Mouse (Mus musculus): ENCODE data around the gene Itprid2. TPM values are rescaled to one million over a fixed set of nuclear protein-coding genes. Genes with fewer than 3 reads are reported as not detected.

The Itprid2 gene
- total and polyA plus RNA-seq, 3 experiments, result 9.0 to 21.5 TPM; not detected in 1

GRCm38 (mm10) chr2:79664532-79665286 is 29.6 kb downstream of the Itprid2 start:
- Histone ChIP-seq H3K27me3 (ENCODE audit: control insufficient read depth in 1 of 2, insufficient read depth in 2 of 2, low read length in 2 of 2) (no peaks in the 10 kb centered on the region), H3K79me2 (ENCODE audit: control insufficient read depth, insufficient read depth, low read length, poor library complexity) (no peaks in the 10 kb centered on the region), H3K27ac (ENCODE audit: control insufficient read depth, low read depth, low read length) (no peak overlapping the region), H3K4me1 (ENCODE audit: control insufficient read depth in 1 of 2, insufficient read depth in 2 of 2, low read length in 2 of 2) (no peaks in the 10 kb centered on the region), H3K9me3 (replicated peaks; ENCODE audit: insufficient read depth, low read length) (no peaks in the 10 kb centered on the region), H3K4me3 (ENCODE audit: control insufficient read depth in 1 of 2, insufficient read depth in 1 of 2, low read depth in 2 of 2, low read length in 2 of 2) (no peak overlapping the region), H3K9ac (ENCODE audit: control insufficient read depth, low read depth, low read length, poor library complexity, severe bottlenecking) (no peak overlapping the region), H3K36me3 (ENCODE audit: control insufficient read depth in 1 of 2, insufficient read depth in 2 of 2, low read length in 2 of 2) (peaks cover 0 to 7% of the 10 kb centered on the region in 2 experiments; a peak in 2 of 4 replicates)
- no peak for TF ChIP-seq KAT2A (conservative IDR thresholded peaks at IDR 0.05; ENCODE audit: low read depth, low read length)
- TF ChIP-seq JUND (IDR thresholded peaks at IDR 0.05; ENCODE audit: low read depth, low read length), result no peak
- TF ChIP-seq E2F4 (IDR thresholded peaks at IDR 0.05; ENCODE audit: borderline replicate concordance, low read depth, low read length), result no peak
- TF ChIP-seq BHLHE40 (IDR thresholded peaks at IDR 0.05; ENCODE audit: borderline replicate concordance, low read depth, low read length), result no peak
- TF ChIP-seq SMC3 (IDR thresholded peaks at IDR 0.05; ENCODE audit: low read depth, low read length), result no peak
- no peak for TF ChIP-seq TCF12 (IDR thresholded peaks at IDR 0.05; ENCODE audit: low read depth, low read length)
- no peak for TF ChIP-seq NELFE (IDR thresholded peaks at IDR 0.05; ENCODE audit: low read depth, low read length)
- TF ChIP-seq TAL1 (IDR thresholded peaks at IDR 0.05; ENCODE audit: low read length), result no peak
- TF ChIP-seq ZMIZ1 (IDR thresholded peaks at IDR 0.05; ENCODE audit: low read depth, low read length), result no peak
- no peak for TF ChIP-seq ZNF384 (IDR thresholded peaks at IDR 0.05; ENCODE audit: low read depth, low read length)
- no peak for TF ChIP-seq ELF1 (IDR thresholded peaks at IDR 0.05; ENCODE audit: low read depth, low read length)
- TF ChIP-seq MAFK (IDR thresholded peaks at IDR 0.05; ENCODE audit: borderline replicate concordance, low read depth, low read length), result no peak
- no peak for DNase-seq (ENCODE audit: low read depth, low spot score)

- no peak for TF ChIP-seq ELF1 (IDR thresholded peaks at IDR 0.05; ENCODE audit: low read depth, low read length)
- no peak for TF ChIP-seq POLR2AphosphoS5 (IDR thresholded peaks at IDR 0.05; ENCODE audit: borderline replicate concordance, low read depth, low read length)
- no peak for TF ChIP-seq RCOR1 (IDR thresholded peaks at IDR 0.05; ENCODE audit: low read depth, low read length)
- no peak for TF ChIP-seq NELFE (IDR thresholded peaks at IDR 0.05; ENCODE audit: low read depth, low read length)
- no peak for TF ChIP-seq JUND (IDR thresholded peaks at IDR 0.05; ENCODE audit: low read depth, low read length)
- no peak for TF ChIP-seq UBTF (IDR thresholded peaks at IDR 0.05; ENCODE audit: borderline replicate concordance, insufficient read depth, low read depth, low read length)
- no peak for DNase-seq (ENCODE audit: low read depth, low spot score)
- H3K9ac ChIP-seq (ENCODE audit: control insufficient read depth, low read depth, low read length, poor library complexity, severe bottlenecking), result no peak overlapping the region
- H3K27ac ChIP-seq (ENCODE audit: control insufficient read depth, low read depth, low read length), result no peak overlapping the region
- no peak overlapping the region for H3K4me3 ChIP-seq (ENCODE audit: control insufficient read depth in 1 of 2, insufficient read depth in 1 of 2, low read depth in 2 of 2, low read length in 2 of 2)
- H3K27me3 ChIP-seq (ENCODE audit: control insufficient read depth in 1 of 2, insufficient read depth in 2 of 2, low read length in 2 of 2), result no peaks in the 10 kb centered on the region
- no peaks in the 10 kb centered on the region for H3K79me2 ChIP-seq (ENCODE audit: control insufficient read depth, insufficient read depth, low read length, poor library complexity)
- no peaks in the 10 kb centered on the region for H3K9me3 ChIP-seq (replicated peaks; ENCODE audit: insufficient read depth, low read length)
- H3K36me3 ChIP-seq (ENCODE audit: control insufficient read depth in 1 of 2, insufficient read depth in 2 of 2, low read length in 2 of 2), result peaks cover 0 to 7% of the 10 kb centered on the region in 2 experiments; a peak in 2 of 4 replicates
- no peaks in the 10 kb centered on the region for H3K4me1 ChIP-seq (ENCODE audit: control insufficient read depth in 1 of 2, insufficient read depth in 2 of 2, low read length in 2 of 2)
Observed at GRCm38 (mm10) chr2:79665492-79665891, 30.3 kb downstream of the Itprid2 start.
